Mouse (Mus musculus): Measurements from ENCODE around the gene Hfe2.

DNA sequence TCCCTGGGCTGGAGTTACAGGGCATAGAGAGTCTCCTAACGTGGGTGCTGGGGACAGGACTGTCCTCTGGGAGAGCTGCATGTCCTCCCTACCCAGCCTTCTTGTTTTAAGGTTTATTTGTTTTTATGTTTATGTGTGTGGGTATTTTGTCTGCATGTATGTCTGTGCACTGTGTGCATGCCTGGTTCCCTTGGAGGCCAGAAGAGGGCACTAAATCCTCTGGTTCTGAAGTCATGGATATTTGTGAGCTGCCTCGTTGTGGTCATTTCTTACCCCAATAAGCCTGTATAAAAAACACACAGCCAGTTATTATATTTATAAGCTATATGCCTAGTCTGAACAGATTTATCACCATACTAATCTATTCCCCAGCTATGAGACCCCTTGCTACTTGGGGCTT, 9.3 kb downstream of the Hfe2 start:
- TF ChIP-seq CTCF (IDR thresholded peaks at IDR 0.05; ENCODE audit: low read depth) (peak; percentile 43), EP300 (optimal IDR thresholded peaks at IDR 0.05) (no peak)
